Mouse (Mus musculus) embryonic fibroblast, embryonic 13.5 days (primary cell): Measurements from ENCODE around the gene Cep41.

Experiments
- CTCF ChIP-seq: IDR thresholded peaks from 2 replicates; pipeline ENCODE4 v1.5.1; 2011; ENCODE audit warnings: mild to moderate bottlenecking, control low read depth, low read length, moderate library complexity, borderline replicate concordance; ENCODE audit not compliant: insufficient read depth
- POLR2A ChIP-seq: IDR thresholded peaks from 2 replicates; pipeline ENCODE4 v1.6.1; 2011; ENCODE audit warnings: low read depth, mild to moderate bottlenecking, control low read depth, low read length, moderate library complexity

GRCm38 (mm10) chr6:30638674-30639268, 54.8 kb downstream of the Cep41 start, which contains the start of gene Cpa1:
- TF ChIP-seq CTCF (no peak), POLR2A (no peak)
